Mouse (Mus musculus): ENCODE data around the gene Rnls. TPM values are rescaled to one million over a fixed set of nuclear protein-coding genes. Genes with fewer than 3 reads are reported as not detected.

Gene Rnls
- polyA plus RNA-seq, 1 experiment: 1.4 TPM

GRCm38 (mm10) chr19:33265245-33265644 lies 126.8 kb downstream of the Rnls start:
- DNase-seq: no peak
- Histone ChIP-seq H3K36me3 (ENCODE audit: control insufficient read depth, insufficient read depth, low read length) (no peaks in the 10 kb centered on the region), H3K27me3 (ENCODE audit: control insufficient read depth, insufficient read depth, low read length) (no peaks in the 10 kb centered on the region), H3K4me1 (replicated peaks; ENCODE audit: control insufficient read depth, insufficient read depth, low read length) (no peaks in the 10 kb centered on the region), H3K27ac (ENCODE audit: control insufficient read depth, insufficient read depth, low read length) (no peak overlapping the region), H3K4me3 (ENCODE audit: control insufficient read depth, insufficient read depth, low read length) (no peak overlapping the region)
- TF ChIP-seq CTCF (IDR thresholded peaks at IDR 0.05; ENCODE audit: borderline replicate concordance, control insufficient read depth, extremely low read depth, insufficient read depth, low read length, poor library complexity) (no peak), POLR2A (IDR thresholded peaks at IDR 0.05; ENCODE audit: control insufficient read depth, extremely low read depth, insufficient read depth, low read length, poor library complexity) (no peak)
- WGBS: 3% methylated on average over 2 of the region's 2 CpGs

DNA sequence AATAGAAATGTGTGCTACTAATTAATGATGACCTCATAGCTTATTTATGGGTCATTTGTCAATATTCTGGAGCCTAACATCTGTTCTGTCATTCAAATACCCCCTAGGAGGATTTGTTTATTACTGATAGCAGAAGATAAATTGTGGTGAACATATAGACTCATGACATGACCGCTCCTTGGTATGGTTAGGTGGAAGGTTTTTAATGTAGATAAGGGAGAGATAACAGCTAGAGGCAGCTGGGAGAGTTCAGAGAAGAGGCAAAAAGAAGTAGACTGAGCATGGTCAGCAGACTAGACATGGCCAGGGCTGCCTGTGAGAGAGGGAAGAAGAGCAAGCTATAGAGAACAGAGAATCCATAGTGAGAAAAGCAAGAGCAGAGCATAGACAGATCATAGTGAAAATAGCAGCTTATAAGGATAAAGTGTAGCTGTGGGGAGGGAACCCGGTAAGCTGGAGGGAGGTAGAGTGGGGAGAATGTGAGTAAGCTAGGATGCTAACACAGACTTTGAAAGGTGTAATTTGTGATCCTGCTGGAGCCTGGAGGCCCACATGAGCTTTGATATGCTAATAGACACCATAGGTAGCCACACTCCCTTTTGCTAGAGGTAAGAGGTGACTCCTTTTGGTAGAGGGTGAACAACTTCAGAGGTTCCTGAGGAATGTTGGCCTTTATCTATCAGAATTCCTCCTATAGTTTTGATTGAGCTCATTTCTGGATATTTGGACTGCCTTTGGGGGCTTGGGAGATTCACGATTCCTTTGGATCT lies 127.7 kb downstream of the Rnls start:
- no peak for DNase-seq
- no peaks in the 10 kb centered on the region for H3K36me3 ChIP-seq (ENCODE audit: control insufficient read depth, insufficient read depth, low read length)
- no peaks in the 10 kb centered on the region for H3K4me1 ChIP-seq (replicated peaks; ENCODE audit: control insufficient read depth, insufficient read depth, low read length)
- no peaks in the 10 kb centered on the region for H3K27me3 ChIP-seq (ENCODE audit: control insufficient read depth, insufficient read depth, low read length)
- TF ChIP-seq CTCF (IDR thresholded peaks at IDR 0.05; ENCODE audit: borderline replicate concordance, control insufficient read depth, extremely low read depth, insufficient read depth, low read length, poor library complexity) (no peak), POLR2A (IDR thresholded peaks at IDR 0.05; ENCODE audit: control insufficient read depth, extremely low read depth, insufficient read depth, low read length, poor library complexity) (no peak)
- 93% methylated on average over 3 of the region's 3 CpGs for WGBS
- no peak overlapping the region for H3K27ac ChIP-seq (ENCODE audit: control insufficient read depth, insufficient read depth, low read length)
- H3K4me3 ChIP-seq (ENCODE audit: control insufficient read depth, insufficient read depth, low read length): no peak overlapping the region

DNA sequence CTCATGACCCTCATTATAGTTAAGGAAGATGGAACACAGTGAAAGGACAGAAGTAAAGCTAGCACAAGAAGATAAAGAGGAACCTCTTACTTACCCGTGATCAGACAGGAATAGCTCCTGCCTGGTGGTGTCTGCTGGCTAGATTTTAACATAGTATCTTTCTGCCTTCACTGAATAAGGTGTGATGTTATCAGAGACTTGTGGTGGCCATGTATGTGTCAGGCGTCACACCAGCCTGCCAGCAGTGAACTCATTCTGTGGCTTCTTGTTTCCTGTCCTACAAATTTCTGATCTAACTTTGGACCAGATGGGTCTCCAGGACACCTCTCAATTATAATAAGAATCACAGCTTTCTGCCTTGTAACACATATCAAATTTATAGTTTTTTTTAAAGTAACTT lies 129.7 kb downstream of the Rnls start:
- H3K27me3 ChIP-seq (ENCODE audit: control insufficient read depth, insufficient read depth, low read length): no peaks in the 10 kb centered on the region
- no peak for DNase-seq
- H3K4me3 ChIP-seq (ENCODE audit: control insufficient read depth, insufficient read depth, low read length): no peak overlapping the region
- TF ChIP-seq CTCF (IDR thresholded peaks at IDR 0.05; ENCODE audit: borderline replicate concordance, control insufficient read depth, extremely low read depth, insufficient read depth, low read length, poor library complexity) (no peak), POLR2A (IDR thresholded peaks at IDR 0.05; ENCODE audit: control insufficient read depth, extremely low read depth, insufficient read depth, low read length, poor library complexity) (no peak)
- H3K27ac ChIP-seq (ENCODE audit: control insufficient read depth, insufficient read depth, low read length): no peak overlapping the region
- no peaks in the 10 kb centered on the region for H3K4me1 ChIP-seq (replicated peaks; ENCODE audit: control insufficient read depth, insufficient read depth, low read length)
- WGBS: 18% methylated on average over 2 of the region's 2 CpGs
- H3K36me3 ChIP-seq (ENCODE audit: control insufficient read depth, insufficient read depth, low read length): no peaks in the 10 kb centered on the region

GRCm38 (mm10) chr19:33259164-33259563 lies 132.9 kb downstream of the Rnls start:
- Histone ChIP-seq H3K27ac (ENCODE audit: control insufficient read depth, insufficient read depth, low read length) (no peak overlapping the region), H3K27me3 (ENCODE audit: control insufficient read depth, insufficient read depth, low read length) (no peaks in the 10 kb centered on the region), H3K4me3 (ENCODE audit: control insufficient read depth, insufficient read depth, low read length) (no peak overlapping the region), H3K36me3 (ENCODE audit: control insufficient read depth, insufficient read depth, low read length) (no peaks in the 10 kb centered on the region), H3K4me1 (replicated peaks; ENCODE audit: control insufficient read depth, insufficient read depth, low read length) (no peaks in the 10 kb centered on the region)
- WGBS: 95% methylated on average over 1 of the region's 1 CpGs
- DNase-seq: no peak
- no peak for TF ChIP-seq POLR2A (IDR thresholded peaks at IDR 0.05; ENCODE audit: control insufficient read depth, extremely low read depth, insufficient read depth, low read length, poor library complexity)
- no peak for TF ChIP-seq CTCF (IDR thresholded peaks at IDR 0.05; ENCODE audit: borderline replicate concordance, control insufficient read depth, extremely low read depth, insufficient read depth, low read length, poor library complexity)

GRCm38 (mm10) chr19:33253893-33254292 lies 138.2 kb downstream of the Rnls start:
- Histone ChIP-seq H3K27me3 (ENCODE audit: control insufficient read depth, insufficient read depth, low read length) (no peaks in the 10 kb centered on the region), H3K36me3 (ENCODE audit: control insufficient read depth, insufficient read depth, low read length) (no peaks in the 10 kb centered on the region), H3K4me3 (ENCODE audit: control insufficient read depth, insufficient read depth, low read length) (no peak overlapping the region), H3K27ac (ENCODE audit: control insufficient read depth, insufficient read depth, low read length) (no peak overlapping the region), H3K4me1 (replicated peaks; ENCODE audit: control insufficient read depth, insufficient read depth, low read length) (no peaks in the 10 kb centered on the region)
- 83% methylated on average over 5 of the region's 5 CpGs for WGBS
- no peak for DNase-seq
- TF ChIP-seq CTCF (IDR thresholded peaks at IDR 0.05; ENCODE audit: borderline replicate concordance, control insufficient read depth, extremely low read depth, insufficient read depth, low read length, poor library complexity) (no peak), POLR2A (IDR thresholded peaks at IDR 0.05; ENCODE audit: control insufficient read depth, extremely low read depth, insufficient read depth, low read length, poor library complexity) (no peak)

- Histone ChIP-seq H3K4me1 (replicated peaks; ENCODE audit: control insufficient read depth, insufficient read depth, low read length) (no peaks in the 10 kb centered on the region), H3K27ac (ENCODE audit: control insufficient read depth, insufficient read depth, low read length) (no peak overlapping the region), H3K4me3 (ENCODE audit: control insufficient read depth, insufficient read depth, low read length) (no peak overlapping the region), H3K27me3 (ENCODE audit: control insufficient read depth, insufficient read depth, low read length) (no peaks in the 10 kb centered on the region), H3K36me3 (ENCODE audit: control insufficient read depth, insufficient read depth, low read length) (no peaks in the 10 kb centered on the region)
- no peak for DNase-seq
- TF ChIP-seq POLR2A (IDR thresholded peaks at IDR 0.05; ENCODE audit: control insufficient read depth, extremely low read depth, insufficient read depth, low read length, poor library complexity) (no peak), CTCF (IDR thresholded peaks at IDR 0.05; ENCODE audit: borderline replicate concordance, control insufficient read depth, extremely low read depth, insufficient read depth, low read length, poor library complexity) (no peak)
- 95% methylated on average over 5 of the region's 5 CpGs for WGBS
Observed at GRCm38 (mm10) chr19:33252226-33252625, 139.9 kb downstream of the Rnls start.
